Mouse (Mus musculus): ENCODE data around the gene Pi4kb. TPM values are rescaled to one million over a fixed set of nuclear protein-coding genes. Genes with fewer than 3 reads are reported as not detected.
A peak's percentile ranks its signal among the peaks of the same experiment; 100 is the strongest.
"Not testable (repeated sequence)": the region's sequence is repeated elsewhere in the genome, so short reads cannot be mapped to it uniquely, and the experiment has no call there.

The Pi4kb gene
- 10 to 100 TPM in 2 of 3 experiments, 1 to 10 TPM in 1; 9.1 to 12.7 (median 10.6) TPM for polyA plus RNA-seq (2017; shearing (Covaris generic))

DNA sequence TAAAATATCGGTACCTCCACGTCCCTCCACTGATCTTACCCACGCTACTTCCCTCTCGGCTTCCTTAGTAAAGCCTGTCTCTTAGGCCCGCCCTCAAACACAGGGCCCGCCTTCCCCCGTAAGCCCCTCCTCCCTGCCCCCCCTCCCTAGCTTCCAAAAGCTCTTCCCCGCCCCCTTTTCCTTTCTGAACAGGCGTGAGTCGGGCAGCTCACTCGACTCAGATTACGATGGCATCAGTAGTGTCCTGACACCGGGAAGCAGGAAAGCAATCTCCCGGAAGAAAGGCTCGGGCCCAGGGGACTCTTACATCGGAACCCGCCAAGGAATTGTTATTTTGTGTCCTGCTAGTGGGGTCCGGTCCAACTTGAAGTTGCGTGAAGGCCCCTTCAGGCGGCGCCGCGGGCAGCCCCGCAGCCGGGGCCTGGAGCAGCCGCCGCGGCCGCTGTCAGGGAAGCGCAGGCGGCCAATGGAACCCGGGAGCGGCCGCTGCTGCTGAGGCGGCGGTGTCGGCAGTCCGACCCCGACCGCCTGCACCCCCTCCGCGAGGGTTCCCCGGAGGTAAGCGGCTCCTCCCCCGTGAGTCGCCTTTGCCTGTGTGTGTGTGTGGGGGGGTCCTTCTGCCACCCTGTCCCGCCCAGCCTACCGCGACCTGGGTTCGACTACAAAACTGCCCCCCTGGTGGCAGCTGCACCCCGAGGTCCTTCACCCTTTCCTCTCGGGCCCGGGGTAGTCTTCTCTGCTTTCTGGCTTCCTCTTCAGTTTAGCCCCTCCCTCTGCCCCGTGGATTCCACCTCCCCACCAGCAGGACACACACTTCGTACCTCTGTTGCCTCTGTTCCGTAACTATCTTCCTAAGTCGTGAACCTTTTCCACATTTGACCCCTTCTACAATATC is at the start of gene Pi4kb:
TSS of gene Pi4kb (plus strand) at position 204 of the 895 bp plus-strand sequence.
- ATAC-seq = peak; percentile 84

DNA sequence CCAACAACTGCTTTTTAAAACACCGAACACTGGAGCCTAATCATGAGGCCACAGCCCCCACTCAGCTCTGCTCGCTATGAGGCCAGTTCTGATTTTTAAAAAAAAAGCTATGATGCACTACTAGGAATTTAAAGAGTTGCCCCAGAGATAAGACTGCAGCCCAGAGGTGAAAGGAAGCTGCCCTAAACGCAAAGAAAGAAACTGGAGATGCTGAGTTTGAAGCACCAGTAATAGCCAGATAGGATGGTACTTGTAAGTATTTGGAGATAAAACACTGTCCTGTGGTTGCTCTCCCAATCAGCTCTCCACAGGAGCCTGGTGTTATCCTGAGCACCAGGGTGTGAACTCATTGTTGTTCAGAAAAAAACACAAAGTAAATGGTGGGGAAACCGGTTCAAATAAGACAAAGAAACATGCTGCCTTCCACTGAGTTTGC is 48.2 kb upstream of the Pi4kb start:
- not testable (repeated sequence) for ATAC-seq

DNA sequence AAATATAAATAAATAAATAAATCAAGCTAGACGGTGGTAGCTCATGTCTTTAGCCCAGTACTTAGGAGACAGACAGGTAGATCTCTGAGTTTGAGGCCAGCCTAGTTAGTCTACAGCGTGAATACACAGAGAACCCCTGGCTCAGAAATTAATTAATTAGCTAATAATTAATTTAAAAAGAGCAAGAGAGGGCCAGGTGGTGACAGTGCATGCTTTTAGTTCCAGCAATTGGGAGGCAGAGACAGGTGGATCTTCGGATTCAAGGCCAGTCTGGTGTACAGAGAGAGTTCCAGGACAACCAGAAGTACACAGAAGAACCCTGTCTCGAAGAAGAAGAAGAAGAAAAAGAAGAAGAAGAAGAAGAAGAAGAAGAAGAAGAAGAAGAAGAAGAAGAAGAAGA is 45.6 kb upstream of the Pi4kb start:
- not testable (repeated sequence) for ATAC-seq

DNA sequence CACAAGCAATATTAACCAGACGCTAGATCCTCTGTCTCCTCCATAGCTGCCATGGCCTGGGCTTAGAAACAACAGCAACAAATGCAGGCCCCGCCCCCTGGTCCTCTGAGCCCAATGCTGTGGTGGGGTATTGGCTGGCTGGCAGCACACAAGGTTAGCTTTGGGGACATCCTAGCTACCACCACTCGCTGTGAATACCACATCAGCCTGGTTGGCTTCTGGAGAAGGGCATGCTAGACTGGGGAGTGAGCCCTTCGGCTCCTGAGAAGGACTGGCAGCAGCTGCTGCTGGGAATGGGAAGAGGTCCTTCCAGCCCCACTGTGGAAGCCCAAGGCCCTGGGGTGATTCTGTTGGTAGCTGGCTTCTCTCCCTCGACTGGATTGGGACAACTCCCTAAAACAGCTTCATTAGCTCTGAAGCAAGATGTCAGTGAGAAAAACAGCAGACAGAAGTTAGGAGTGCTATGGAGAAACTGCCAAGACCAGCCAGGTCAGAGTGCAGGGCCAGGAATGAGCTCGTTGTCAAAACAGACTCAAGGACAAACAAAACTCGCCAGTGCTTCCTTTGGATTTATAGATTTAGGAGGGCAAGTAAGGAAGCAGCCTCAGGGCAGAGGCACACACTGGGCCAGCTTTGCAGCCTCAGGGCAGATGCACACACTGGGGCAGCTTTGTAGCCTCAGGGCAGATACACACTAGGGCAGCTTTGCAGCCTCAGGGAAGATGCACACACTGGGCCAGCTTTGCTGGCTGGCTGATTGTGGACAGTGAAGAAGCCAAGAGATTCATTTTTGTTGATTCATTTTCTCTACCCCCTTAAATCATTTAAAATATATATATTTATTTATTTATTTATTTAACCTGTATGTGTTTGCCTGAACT is 43.9 kb upstream of the Pi4kb start:
- ATAC-seq = not testable (repeated sequence)

DNA sequence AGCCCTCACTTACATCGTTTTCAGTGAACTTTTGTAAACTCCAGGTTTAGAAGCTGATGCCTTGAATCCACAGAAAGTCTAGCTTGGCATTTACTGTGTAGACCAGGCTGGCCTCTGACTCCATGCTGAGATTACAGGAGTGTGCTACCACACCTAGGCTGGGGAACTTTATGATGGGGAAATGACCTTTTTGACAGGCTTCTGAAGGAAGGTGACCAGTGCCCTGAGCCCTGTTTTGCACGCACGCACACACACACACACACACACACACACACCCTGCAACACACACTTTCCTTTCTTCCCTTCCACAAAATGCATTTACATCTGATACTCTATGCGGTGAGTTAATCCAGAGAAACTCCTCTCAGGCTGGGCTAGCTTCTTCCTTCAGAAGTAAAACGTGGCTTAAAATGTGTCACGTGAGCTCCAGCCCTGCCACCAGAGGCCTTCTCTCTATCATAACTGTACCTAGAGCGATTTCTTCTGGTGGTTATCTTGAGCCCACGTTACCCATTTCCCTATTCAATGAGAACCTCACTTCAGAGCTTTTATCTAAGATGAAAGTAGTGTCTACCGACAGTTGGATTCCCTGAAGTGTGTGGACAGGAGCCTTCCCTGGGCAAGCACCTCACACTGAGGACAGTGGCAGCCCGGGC is 43.0 kb upstream of the Pi4kb start:
- ATAC-seq = not testable (repeated sequence)

DNA sequence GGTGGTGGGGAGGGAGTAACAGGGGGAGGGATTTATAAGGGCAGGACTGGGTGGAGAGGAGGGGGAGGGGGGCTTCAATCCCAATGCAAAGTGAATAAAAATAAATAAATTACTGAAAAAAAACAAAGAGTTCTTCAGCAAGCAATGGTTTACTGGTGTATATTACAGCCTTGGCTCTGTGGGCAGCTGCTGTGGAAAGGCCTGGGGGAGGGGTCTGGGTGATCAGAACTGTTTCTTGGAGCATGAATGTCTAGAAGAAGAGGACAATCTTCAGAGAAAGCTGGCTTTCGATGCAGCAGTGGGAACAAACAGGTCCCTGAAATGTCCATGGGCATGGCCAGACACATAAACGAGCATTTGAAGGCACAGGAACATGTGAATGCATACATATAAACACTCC is 42.3 kb upstream of the Pi4kb start:
- ATAC-seq = not testable (repeated sequence)

DNA sequence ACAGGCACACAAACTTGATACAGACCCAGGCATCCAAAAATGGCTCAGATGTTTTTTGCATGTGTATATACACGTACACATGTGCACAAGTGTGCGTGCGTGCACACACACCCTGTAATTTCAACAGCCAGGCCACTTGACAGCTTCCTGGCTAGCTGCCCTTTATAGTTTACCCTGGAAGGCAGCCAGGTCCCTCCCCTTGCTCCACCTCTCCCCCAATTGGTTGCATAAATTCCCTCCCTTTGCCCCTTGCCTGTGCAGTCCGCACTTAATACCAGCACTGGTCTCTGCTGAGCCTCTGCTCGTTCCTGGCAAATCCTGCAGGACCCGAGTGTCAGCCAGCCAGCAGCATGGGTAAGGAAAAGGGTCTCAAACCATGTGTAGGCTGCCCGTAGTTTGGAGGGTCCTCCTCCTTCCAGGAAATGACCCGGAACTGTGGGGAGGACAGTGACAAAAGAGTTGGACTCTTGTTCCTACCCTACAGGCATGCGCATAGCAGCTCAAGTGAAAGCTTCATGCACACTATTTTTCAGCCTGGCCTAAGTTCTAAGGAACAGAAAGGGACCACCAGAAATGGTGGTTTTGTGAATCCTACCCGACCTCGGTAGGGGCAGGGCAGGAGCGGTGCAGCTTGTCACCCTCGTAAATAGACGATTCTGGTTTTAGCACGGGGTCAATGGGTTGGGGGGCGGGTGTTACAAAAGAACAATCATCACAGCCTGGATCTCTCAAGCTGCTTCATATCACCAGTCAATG is 41.5 kb upstream of the Pi4kb start, which contains the start of gene Selenbp1:
TSS of gene Selenbp1 (plus strand) at position 248 of the 756 bp plus-strand sequence.
- ATAC-seq = no peak

DNA sequence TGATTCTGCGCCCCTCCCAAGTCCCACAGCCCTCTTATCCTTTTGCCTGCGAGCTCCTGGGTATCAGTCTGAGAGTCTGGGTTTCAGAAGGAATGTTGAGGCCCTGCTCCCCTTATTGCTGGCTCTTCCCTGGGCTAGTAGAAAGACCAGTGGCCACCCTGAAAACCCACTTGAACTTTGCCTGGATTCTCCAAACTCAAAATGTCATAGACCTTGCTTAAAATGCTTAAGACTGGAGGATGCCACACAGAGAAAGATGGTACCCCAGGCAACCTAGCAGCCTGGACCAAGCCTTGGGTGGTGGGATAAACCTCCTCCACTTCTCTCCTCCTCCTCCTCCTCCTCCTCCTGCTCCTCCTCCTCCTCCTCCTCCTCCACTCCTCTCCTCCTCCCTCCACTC is 40.9 kb upstream of the Pi4kb start:
- not testable (repeated sequence) for ATAC-seq

DNA sequence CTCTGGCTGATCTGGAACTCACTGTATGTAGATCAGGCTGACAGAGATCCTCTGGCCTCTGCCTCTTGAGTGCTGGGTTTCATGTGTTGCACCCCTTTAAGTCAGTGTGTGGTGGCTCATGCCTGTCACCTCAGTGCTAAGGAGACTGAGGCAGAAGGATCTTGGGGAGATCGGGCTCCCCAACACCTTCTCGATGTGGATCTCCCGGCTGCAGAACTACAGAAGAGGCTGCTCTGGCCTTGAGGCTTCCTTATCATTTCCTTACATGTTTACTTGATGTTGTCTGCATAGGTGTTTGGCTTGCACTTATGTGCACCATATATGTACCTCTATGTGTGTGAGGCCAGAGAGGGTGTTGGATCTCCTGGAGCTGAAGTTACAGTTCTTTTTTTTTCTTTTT is 40.0 kb upstream of the Pi4kb start:
- ATAC-seq = not testable (repeated sequence)

DNA sequence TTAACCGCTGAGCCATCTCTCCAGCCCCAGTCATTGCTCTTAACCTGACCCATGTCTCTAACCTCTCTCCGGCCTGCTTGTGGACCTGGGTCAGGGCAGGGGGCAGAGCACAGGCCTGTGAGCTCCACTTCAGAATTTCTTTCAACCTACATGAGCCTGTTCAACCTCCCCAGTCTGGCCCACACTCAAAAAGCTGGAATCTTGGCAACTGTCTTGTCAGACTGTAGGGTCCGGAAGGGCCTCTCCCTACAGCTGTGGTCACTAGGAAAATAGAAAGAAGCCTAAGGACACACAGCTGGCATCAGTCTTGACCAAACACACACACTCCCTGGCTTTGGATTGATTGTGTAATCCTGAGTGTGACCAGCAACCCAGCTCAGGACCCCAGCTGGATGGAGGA is 39.2 kb upstream of the Pi4kb start:
- not testable (repeated sequence) for ATAC-seq

DNA sequence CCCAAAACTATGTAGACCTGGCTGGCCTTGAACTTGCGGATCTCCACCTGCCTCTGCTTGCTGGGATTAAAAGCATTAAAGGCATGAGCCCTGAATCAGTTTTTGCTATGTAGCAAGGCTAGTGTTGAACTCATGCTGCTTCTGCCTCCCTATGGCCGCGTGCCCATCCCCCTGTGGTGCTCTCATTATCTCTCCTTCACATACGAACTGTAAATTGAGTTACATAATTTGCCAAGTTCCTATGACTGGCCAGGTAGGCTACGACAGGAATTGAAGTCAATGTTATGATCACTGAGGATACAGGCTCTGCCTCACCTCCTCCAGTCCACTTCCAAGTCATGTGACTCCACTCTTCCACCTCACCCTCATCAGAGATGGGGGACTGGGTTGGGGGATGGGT is 38.4 kb upstream of the Pi4kb start:
- not testable (repeated sequence) for ATAC-seq

DNA sequence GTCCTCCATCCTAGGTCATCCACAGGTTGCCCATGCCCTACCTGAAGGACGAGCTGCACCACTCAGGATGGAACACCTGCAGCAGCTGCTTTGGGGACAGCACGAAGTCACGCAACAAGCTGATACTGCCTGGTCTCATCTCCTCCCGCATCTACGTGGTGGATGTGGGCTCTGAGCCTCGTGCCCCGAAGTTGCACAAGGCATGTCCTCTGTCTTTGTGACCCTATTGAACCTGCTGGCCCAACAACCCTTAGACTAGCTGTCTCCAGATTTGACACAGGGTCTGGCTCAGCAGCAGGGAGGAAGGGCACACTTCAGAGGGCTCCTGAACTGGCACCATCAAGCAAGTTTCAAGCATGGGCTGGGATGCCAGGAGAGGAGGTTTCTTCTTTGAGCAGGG is 37.3 kb upstream of the Pi4kb start:
- ATAC-seq = not testable (repeated sequence)

DNA sequence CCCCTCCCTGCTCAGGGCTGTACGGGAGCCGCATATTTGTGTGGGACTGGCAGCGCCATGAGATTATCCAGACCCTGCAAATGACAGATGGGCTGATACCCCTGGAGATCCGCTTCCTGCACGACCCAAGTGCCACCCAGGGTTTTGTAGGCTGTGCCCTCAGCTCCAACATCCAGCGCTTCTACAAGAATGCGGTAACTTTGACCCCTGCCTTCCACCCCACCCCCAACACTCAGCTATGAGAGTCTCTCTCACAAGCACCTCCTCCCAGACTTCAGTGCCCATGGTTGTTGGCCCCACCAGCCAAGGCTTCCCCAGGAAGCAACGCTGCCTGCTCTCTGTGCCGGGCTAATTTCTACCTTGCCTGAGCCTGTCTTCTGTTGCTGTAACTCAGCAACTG is 34.5 kb upstream of the Pi4kb start:
- not testable (repeated sequence) for ATAC-seq

DNA sequence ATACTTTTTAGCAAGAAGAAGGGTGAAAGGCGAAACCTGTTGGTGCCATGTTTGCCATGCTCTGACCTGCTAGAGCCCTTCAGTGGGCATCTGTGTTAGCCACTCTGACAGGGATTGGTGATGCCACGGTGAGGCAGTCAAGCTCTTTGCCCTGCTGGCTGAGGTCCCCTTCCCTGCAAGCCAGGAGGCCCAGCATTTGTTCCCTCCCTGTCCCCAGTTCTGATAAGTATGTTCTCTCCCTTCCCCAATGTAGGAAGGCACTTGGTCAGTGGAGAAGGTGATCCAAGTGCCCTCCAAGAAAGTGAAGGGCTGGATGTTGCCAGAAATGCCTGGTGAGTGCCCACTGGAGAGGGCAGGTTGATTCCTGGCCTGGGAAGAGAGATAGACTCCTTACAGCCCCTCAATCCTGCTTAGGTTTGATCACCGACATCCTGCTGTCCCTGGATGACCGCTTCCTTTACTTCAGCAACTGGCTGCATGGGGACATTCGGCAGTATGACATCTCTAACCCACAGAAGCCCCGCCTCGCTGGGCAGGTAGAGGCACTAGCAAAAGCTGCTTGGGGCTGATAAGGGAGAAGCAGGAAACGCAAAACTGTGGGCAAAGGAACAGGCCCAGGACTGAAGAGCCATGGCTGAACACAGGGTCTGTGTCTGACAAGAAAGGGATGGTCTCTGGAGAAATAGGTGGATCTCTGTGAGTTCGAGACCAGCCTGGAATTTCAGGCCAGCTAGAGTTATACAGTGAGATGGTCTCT is 32.1 kb upstream of the Pi4kb start:
- not testable (repeated sequence) for ATAC-seq

DNA sequence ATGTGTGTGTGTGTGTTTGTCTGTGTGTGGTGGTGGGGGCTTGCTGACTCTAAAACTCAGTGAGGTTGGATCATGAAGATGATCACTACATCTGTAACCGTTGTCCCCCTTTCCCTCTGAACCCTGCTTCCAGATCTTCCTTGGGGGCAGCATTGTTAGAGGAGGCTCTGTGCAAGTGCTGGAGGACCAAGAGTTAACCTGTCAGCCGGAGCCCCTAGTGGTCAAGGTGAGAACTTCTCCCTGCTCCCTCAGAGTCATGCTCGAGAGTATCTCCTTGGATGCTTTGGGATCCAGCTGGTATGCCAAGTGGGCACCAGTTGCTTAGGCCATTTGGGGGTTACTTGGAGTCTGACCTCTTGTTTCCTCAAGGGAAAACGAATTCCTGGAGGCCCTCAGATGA is 30.8 kb upstream of the Pi4kb start:
- ATAC-seq = peak; percentile 54

DNA sequence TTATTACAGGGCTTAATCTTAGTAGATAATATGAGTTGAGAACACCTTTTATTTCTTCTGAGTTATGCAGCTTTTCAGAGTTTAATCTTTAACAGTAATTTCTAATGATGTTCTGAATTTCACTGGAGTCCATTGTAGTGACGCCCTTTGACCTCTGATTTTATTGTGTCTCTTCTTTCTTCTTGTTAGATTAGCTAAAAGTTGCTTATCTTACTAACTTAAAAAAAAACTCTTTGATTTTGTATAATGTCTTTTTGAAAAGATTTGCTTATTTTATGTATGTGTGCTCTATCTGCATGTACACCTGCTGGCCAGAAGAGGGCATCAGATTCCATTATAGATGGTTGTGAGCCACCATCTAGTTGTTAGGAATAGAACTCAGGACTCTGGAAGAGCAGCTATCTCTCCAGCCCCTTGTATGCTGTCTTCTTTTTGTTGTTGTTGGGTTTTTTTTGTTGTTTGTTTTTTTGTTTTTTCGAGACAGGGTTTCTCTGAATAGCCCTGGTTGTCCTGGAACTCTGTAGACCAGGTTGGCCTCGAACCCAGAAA is 26.4 kb upstream of the Pi4kb start:
- peak; percentile 46 for ATAC-seq

DNA sequence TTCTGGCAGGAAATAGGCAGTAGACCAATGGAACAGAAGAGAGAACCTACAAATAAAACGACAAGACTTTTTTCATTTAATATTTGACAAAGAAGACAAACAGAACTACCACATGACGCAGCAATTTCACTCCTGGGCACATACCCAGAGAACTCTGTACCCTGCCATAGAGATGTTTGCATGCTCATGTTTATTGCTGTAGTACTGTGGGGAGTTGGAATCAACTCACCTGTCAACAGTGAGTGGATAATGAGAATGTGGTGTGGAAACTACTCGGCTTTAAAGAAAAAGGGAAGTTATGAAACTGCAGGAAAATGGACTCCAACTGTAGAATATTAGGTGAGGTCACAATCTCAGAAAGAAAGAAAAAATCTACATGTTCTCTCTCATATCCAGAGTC is 24.9 kb upstream of the Pi4kb start:
- ATAC-seq = no peak

DNA sequence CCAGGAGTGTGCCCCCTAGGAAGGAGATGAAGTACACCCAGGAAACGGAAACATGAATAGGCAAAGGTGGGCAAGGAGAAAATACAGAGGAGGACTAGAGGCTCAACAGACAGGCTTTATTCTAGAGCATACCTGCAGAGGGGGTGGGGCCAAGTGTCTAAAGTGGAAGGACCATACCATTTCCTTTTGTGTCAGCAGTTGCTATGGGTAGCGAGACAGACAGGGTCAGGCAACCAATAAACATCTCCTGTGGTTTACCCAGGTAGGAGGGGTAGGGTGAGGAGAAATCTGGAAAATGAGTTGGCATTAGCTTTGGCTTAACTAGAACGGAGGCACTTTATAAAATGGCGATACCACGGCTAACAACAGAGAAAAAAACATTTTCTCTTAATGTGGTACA is 21.7 kb upstream of the Pi4kb start:
- ATAC-seq = peak; percentile 33

DNA sequence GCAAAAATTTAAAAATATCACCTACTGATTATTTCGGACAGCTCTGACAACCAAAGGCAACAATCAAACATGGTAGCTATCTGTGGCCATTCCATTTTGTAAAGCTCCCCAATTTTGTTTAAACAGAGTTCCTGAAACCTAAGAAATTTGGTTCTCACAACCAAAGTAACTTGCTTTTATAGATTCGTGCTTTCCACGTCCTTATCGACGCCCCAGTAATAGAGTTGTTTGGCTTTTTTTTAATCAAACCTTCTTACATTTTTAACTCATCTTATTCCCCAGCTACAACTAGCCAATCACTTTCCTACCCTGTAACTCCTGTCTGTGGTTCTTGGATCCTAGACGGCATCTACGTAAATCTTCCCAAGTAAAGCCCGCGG is 21.2 kb upstream of the Pi4kb start:
- no peak for ATAC-seq

DNA sequence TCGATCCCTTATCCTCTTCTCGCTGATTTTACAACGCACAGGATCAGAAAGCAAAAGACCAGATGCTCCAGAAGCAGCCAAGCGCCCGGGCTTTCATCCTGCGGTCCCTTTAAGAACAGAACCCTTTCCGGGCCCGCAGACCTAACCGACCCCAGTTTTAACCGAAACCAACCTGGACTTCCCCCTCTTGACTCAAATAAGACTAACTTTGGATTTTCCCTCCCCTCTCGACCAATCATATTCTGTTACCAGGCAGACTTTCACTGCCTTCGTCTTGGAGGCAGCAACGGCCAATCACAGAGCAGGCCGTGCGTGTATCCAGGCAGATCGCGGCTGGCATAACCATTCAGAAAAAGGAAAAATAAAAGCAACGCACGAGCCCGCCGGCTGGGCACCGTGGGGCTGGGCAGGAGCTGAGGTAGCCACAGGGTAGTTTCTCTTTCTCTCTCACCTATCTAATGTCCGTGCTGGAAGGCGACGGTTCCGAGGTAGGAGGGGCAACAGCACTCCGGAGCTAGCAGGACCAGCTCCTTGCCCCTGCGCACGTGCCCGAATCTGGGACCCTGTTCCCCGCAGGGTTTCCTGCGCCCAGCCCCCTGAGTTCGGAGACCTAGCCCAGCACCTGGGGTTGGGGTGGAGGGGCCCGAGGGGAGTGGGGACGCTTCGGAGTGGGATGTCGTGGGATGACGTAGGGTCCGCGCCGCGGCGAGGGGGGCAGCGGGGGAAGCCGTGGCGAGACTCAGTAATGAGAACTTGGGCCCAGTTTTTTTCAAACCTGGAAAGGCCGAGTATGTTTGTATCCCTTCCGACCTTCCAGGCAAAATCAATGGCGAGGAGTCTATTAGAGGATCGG is 20.5 kb upstream of the Pi4kb start, which contains the start of gene Rfx5:
TSS of gene Rfx5 (plus strand) at position 312 of the 853 bp plus-strand sequence.
- peak; percentile 96 for ATAC-seq

Measured in inflammation-experienced regulatory T-cells, adult 6 months (primary cell).